Mouse (Mus musculus): Measurements from ENCODE around the gene Gli2. TPM values are rescaled to one million over a fixed set of nuclear protein-coding genes. Genes with fewer than 3 reads are reported as not detected.

Gene Gli2
- total and polyA plus RNA-seq, 2 experiments = 0.10 TPM; not detected in 1

- Histone ChIP-seq H3K4me3 (ENCODE audit: insufficient read depth, low read depth, low read length) (no peak overlapping the region), H3K27ac (replicated peaks; ENCODE audit: insufficient read depth, low read depth, low read length) (no peak overlapping the region), H3K79me2 (ENCODE audit: control insufficient read depth, insufficient read depth, low read length) (no peaks in the 10 kb centered on the region), H3K9ac (ENCODE audit: low read depth, low read length) (no peak overlapping the region), H3K36me3 (ENCODE audit: control insufficient read depth, insufficient read depth, low read length) (no peaks in the 10 kb centered on the region), H3K27me3 (ENCODE audit: control insufficient read depth, insufficient read depth, low read length) (no peaks in the 10 kb centered on the region), H3K4me1 (ENCODE audit: control insufficient read depth, insufficient read depth, low read length) (no peaks in the 10 kb centered on the region)
- no peak for DNase-seq (ENCODE audit: extremely low read depth, low read depth, low spot score)
- TF ChIP-seq POLR2A (IDR thresholded peaks at IDR 0.05; ENCODE audit: extremely low read depth, insufficient read depth, low read length) = no peak
- TF ChIP-seq CTCF (IDR thresholded peaks at IDR 0.05; ENCODE audit: low read depth, low read length) = no peak
- 66% methylated on average over 9 of the region's 9 CpGs for WGBS
Observed at GRCm38 (mm10) chr1:118904909-118905308, 148.5 kb downstream of the Gli2 start.

GRCm38 (mm10) chr1:118904431-118904830 lies 149.0 kb downstream of the Gli2 start:
- H3K79me2 ChIP-seq (ENCODE audit: control insufficient read depth, insufficient read depth, low read length) = no peaks in the 10 kb centered on the region
- no peak for DNase-seq (ENCODE audit: extremely low read depth, low read depth, low spot score)
- WGBS = 83% methylated on average over 3 of the region's 3 CpGs
- no peak overlapping the region for H3K9ac ChIP-seq (ENCODE audit: low read depth, low read length)
- no peak overlapping the region for H3K27ac ChIP-seq (replicated peaks; ENCODE audit: insufficient read depth, low read depth, low read length)
- no peak overlapping the region for H3K4me3 ChIP-seq (ENCODE audit: insufficient read depth, low read depth, low read length)
- H3K36me3 ChIP-seq (ENCODE audit: control insufficient read depth, insufficient read depth, low read length) = no peaks in the 10 kb centered on the region
- no peaks in the 10 kb centered on the region for H3K27me3 ChIP-seq (ENCODE audit: control insufficient read depth, insufficient read depth, low read length)
- TF ChIP-seq CTCF (IDR thresholded peaks at IDR 0.05; ENCODE audit: low read depth, low read length) (no peak), POLR2A (IDR thresholded peaks at IDR 0.05; ENCODE audit: extremely low read depth, insufficient read depth, low read length) (no peak)
- no peaks in the 10 kb centered on the region for H3K4me1 ChIP-seq (ENCODE audit: control insufficient read depth, insufficient read depth, low read length)

GRCm38 (mm10) chr1:118903742-118904141 lies 149.7 kb downstream of the Gli2 start:
- no peak for TF ChIP-seq CTCF (IDR thresholded peaks at IDR 0.05; ENCODE audit: low read depth, low read length)
- TF ChIP-seq POLR2A (IDR thresholded peaks at IDR 0.05; ENCODE audit: extremely low read depth, insufficient read depth, low read length) = no peak
- WGBS = 89% methylated on average over 3 of the region's 3 CpGs

DNA sequence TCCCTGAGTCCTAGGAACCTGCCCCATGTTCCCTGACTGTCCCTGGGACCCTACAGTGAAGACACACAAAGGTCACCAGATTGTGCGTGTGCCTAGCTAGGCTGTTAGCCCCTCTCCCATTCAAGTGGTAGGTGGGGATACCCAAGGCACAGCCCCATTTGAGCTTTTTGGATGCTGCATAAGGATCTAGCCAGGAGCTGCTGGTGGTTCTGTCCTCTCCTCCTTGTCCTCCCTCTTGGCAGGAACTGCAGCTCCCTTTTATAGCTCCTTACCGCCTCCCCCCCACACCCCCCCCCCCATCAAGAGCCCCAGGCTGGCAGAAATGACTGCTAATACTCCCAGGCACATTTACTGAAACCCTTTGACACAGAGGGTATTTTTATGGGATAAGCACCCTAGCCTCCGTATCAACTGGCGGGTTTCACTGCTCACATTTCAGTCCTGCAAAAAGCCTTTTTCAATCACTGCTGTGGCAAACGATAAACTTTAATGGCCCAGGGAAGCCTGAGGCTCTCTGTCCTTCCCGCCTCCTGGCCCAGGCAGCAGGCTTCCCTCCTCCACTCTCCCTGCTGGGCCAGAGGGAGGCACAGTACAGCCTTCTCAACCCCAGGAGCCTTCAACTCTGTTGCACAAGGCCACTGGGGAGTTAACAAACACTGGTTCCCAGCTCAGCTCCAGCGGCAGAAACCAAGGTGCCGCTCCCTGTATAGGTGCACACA lies 151.4 kb downstream of the Gli2 start:
- H3K4me1 ChIP-seq (ENCODE audit: control insufficient read depth, insufficient read depth, low read length) = no peaks in the 10 kb centered on the region
- H3K27ac ChIP-seq (replicated peaks; ENCODE audit: insufficient read depth, low read depth, low read length) = no peak overlapping the region
- H3K9ac ChIP-seq (ENCODE audit: low read depth, low read length) = no peak overlapping the region
- no peak overlapping the region for H3K4me3 ChIP-seq (ENCODE audit: insufficient read depth, low read depth, low read length)
- H3K79me2 ChIP-seq (ENCODE audit: control insufficient read depth, insufficient read depth, low read length) = no peaks in the 10 kb centered on the region
- 56% methylated on average over 8 of the region's 8 CpGs for WGBS
- DNase-seq (ENCODE audit: extremely low read depth, low read depth, low spot score) = no peak
- TF ChIP-seq CTCF (IDR thresholded peaks at IDR 0.05; ENCODE audit: low read depth, low read length) (no peak), POLR2A (IDR thresholded peaks at IDR 0.05; ENCODE audit: extremely low read depth, insufficient read depth, low read length) (no peak)
- no peaks in the 10 kb centered on the region for H3K27me3 ChIP-seq (ENCODE audit: control insufficient read depth, insufficient read depth, low read length)
- H3K36me3 ChIP-seq (ENCODE audit: control insufficient read depth, insufficient read depth, low read length) = no peaks in the 10 kb centered on the region

More at GRCm38 (mm10) chr1:118903742-118904141, 149.7 kb downstream of the Gli2 start:
- H3K4me1 ChIP-seq (ENCODE audit: control insufficient read depth, insufficient read depth, low read length) = no peaks in the 10 kb centered on the region
- H3K9ac ChIP-seq (ENCODE audit: low read depth, low read length) = no peak overlapping the region
- no peaks in the 10 kb centered on the region for H3K27me3 ChIP-seq (ENCODE audit: control insufficient read depth, insufficient read depth, low read length)
- no peaks in the 10 kb centered on the region for H3K79me2 ChIP-seq (ENCODE audit: control insufficient read depth, insufficient read depth, low read length)
- no peaks in the 10 kb centered on the region for H3K36me3 ChIP-seq (ENCODE audit: control insufficient read depth, insufficient read depth, low read length)
- H3K4me3 ChIP-seq (ENCODE audit: insufficient read depth, low read depth, low read length) = no peak overlapping the region
- DNase-seq (ENCODE audit: extremely low read depth, low read depth, low spot score) = no peak
- H3K27ac ChIP-seq (replicated peaks; ENCODE audit: insufficient read depth, low read depth, low read length) = no peak overlapping the region

GRCm38 (mm10) chr1:118898351-118898750 lies 155.1 kb downstream of the Gli2 start:
- no peak for DNase-seq (ENCODE audit: extremely low read depth, low read depth, low spot score)
- WGBS = 83% methylated on average over 3 of the region's 3 CpGs
- no peaks in the 10 kb centered on the region for H3K79me2 ChIP-seq (ENCODE audit: control insufficient read depth, insufficient read depth, low read length)
- no peak overlapping the region for H3K4me3 ChIP-seq (ENCODE audit: insufficient read depth, low read depth, low read length)
- H3K9ac ChIP-seq (ENCODE audit: low read depth, low read length) = no peak overlapping the region
- TF ChIP-seq POLR2A (IDR thresholded peaks at IDR 0.05; ENCODE audit: extremely low read depth, insufficient read depth, low read length) = no peak
- TF ChIP-seq CTCF (IDR thresholded peaks at IDR 0.05; ENCODE audit: low read depth, low read length) = no peak
- no peak overlapping the region for H3K27ac ChIP-seq (replicated peaks; ENCODE audit: insufficient read depth, low read depth, low read length)
- H3K4me1 ChIP-seq (ENCODE audit: control insufficient read depth, insufficient read depth, low read length) = no peaks in the 10 kb centered on the region
- H3K36me3 ChIP-seq (ENCODE audit: control insufficient read depth, insufficient read depth, low read length) = no peaks in the 10 kb centered on the region
- H3K27me3 ChIP-seq (ENCODE audit: control insufficient read depth, insufficient read depth, low read length) = no peaks in the 10 kb centered on the region

GRCm38 (mm10) chr1:118895026-118895762 lies 158.2 kb downstream of the Gli2 start:
- 83% methylated on average over 9 of the region's 9 CpGs for WGBS
- H3K36me3 ChIP-seq (ENCODE audit: control insufficient read depth, insufficient read depth, low read length) = no peaks in the 10 kb centered on the region
- H3K79me2 ChIP-seq (ENCODE audit: control insufficient read depth, insufficient read depth, low read length) = no peaks in the 10 kb centered on the region
- H3K27ac ChIP-seq (replicated peaks; ENCODE audit: insufficient read depth, low read depth, low read length) = no peak overlapping the region
- no peaks in the 10 kb centered on the region for H3K4me1 ChIP-seq (ENCODE audit: control insufficient read depth, insufficient read depth, low read length)
- TF ChIP-seq CTCF (IDR thresholded peaks at IDR 0.05; ENCODE audit: low read depth, low read length) (no peak), POLR2A (IDR thresholded peaks at IDR 0.05; ENCODE audit: extremely low read depth, insufficient read depth, low read length) (no peak)
- no peak overlapping the region for H3K9ac ChIP-seq (ENCODE audit: low read depth, low read length)
- DNase-seq (ENCODE audit: extremely low read depth, low read depth, low spot score) = no peak
- H3K27me3 ChIP-seq (ENCODE audit: control insufficient read depth, insufficient read depth, low read length) = no peaks in the 10 kb centered on the region
- H3K4me3 ChIP-seq (ENCODE audit: insufficient read depth, low read depth, low read length) = no peak overlapping the region

Measured in liver, adult 2 months (tissue).